8 mouse cellular contexts compared by ENCODE assay signal in genomic region chr11:90686287-90687025, GRCm38 (mm10). TPM values are rescaled to one million over a fixed set of nuclear protein-coding genes. Genes with fewer than 3 reads are reported as not detected.
DNase-seq lines count a peak whose midpoint lies in the region; ATAC-seq lines count a peak whose summit lies in the region.

No protein-coding gene starts in this region.

- peak overlapping the region; percentile 76 for H3K4me3 ChIP-seq in kidney, embryonic 16.5 days (ENCODE audit: low read length)
- peak overlapping the region; percentile 77 for H3K4me3 ChIP-seq in midbrain, embryonic 10.5 days

- H3K4me1 ChIP-seq in kidney, embryonic 16.5 days (ENCODE audit: insufficient read depth, low read length): peaks cover 18% of the 10 kb centered on the region; the same call in 1 of the 2 replicates
- H3K4me1 ChIP-seq in midbrain, embryonic 10.5 days: peaks cover 28% of the 10 kb centered on the region

- H3K27me3 ChIP-seq in kidney, embryonic 16.5 days (ENCODE audit: insufficient read depth, low read length): no peaks in the 10 kb centered on the region
- H3K27me3 ChIP-seq in midbrain, embryonic 10.5 days (ENCODE audit: low read depth, poor library complexity, severe bottlenecking): peaks cover 18% of the 10 kb centered on the region

- no peaks in the 10 kb centered on the region for H3K9me3 ChIP-seq in kidney, embryonic 16.5 days (ENCODE audit: low read length)
- no peaks in the 10 kb centered on the region for H3K9me3 ChIP-seq in midbrain, embryonic 10.5 days (replicated peaks)

- DNase-seq in kidney, adult 11 months: peak; percentile 9
- no peak for DNase-seq in kidney, postnatal 14 days
- peak; percentile 27 for DNase-seq in midbrain, embryonic 10.5 days (ENCODE audit: low spot score)
- DNase-seq in retina, postnatal 1 day: no peak
- DNase-seq in natural killer cell, adult 2 months (ENCODE audit: low spot score in 2 of 2): no peak
- DNase-seq in ovary, postnatal 14 days (ENCODE audit: low spot score): no peak

- ATAC-seq in erythroblast, adult 5-6 weeks (replicated peaks; ENCODE audit: low FRiP score, poor library complexity, severe bottlenecking): peak; percentile 82
- peak; percentile 32 for ATAC-seq in kidney, embryonic 16.5 days (ENCODE audit: low FRiP score, low TSS enrichment)

- no peak overlapping the region for H3K27ac ChIP-seq in kidney, embryonic 16.5 days (ENCODE audit: low read length)
- H3K27ac ChIP-seq in midbrain, embryonic 10.5 days (replicated peaks): peak overlapping the region; percentile 84; the same call in 1 of the 2 replicates

- H3K9ac ChIP-seq in kidney, embryonic 16.5 days (replicated peaks; ENCODE audit: low read length): peak overlapping the region; percentile 76

- H3K4me2 ChIP-seq in kidney, embryonic 16.5 days (replicated peaks; ENCODE audit: low read depth, low read length): peak overlapping the region; percentile 93

- H3K36me3 ChIP-seq in kidney, embryonic 16.5 days (ENCODE audit: insufficient read depth, low read length): peaks cover 4% of the 10 kb centered on the region; the same call in 1 of the 2 replicates
- peaks cover 15% of the 10 kb centered on the region for H3K36me3 ChIP-seq in midbrain, embryonic 10.5 days

- WGBS in kidney, embryonic 16.5 days: 70% methylated on average over 13 of the region's 13 CpGs
- WGBS in midbrain, embryonic 10.5 days: 73% methylated on average over 13 of the region's 13 CpGs

RNA-seq across cellular contexts. Expression of gene Tom1l1, which starts 1.7 kb away (rescaled TPM):
- 45.1 and 50.1 TPM in 2 replicates for total RNA-seq in erythroblast, adult 5-6 weeks (2015; ENCODE audit: low replicate concordance)
- total RNA-seq in erythroblast, adult 5-6 weeks (2017; ENCODE audit: low replicate concordance): 99.1 and 124 TPM in 2 replicates
- 33.9 and 36.1 TPM in 2 replicates for polyA plus RNA-seq in kidney, embryonic 16.5 days (2015; fragmentation: Nextera tagmentation; extraction: Ambion mirVana)
- polyA plus RNA-seq in midbrain, embryonic 10.5 days (2016; fragmentation: Nextera tagmentation; extraction: Ambion mirVana): 17.7 and 20.8 TPM in 2 replicates

RNA-seq across cellular contexts. Expression of gene Cox11, which starts 48.5 kb away (rescaled TPM):
- 40.3 and 52.6 TPM in 2 replicates for total RNA-seq in erythroblast, adult 5-6 weeks (2015; ENCODE audit: low replicate concordance)
- 33.4 and 45.7 TPM in 2 replicates for total RNA-seq in erythroblast, adult 5-6 weeks (2017; ENCODE audit: low replicate concordance)
- 36.6 and 37.9 TPM in 2 replicates for polyA plus RNA-seq in kidney, embryonic 16.5 days (2015; fragmentation: Nextera tagmentation; extraction: Ambion mirVana)
- polyA plus RNA-seq in midbrain, embryonic 10.5 days (2016; fragmentation: Nextera tagmentation; extraction: Ambion mirVana): 31.0 and 34.7 TPM in 2 replicates

RNA-seq across cellular contexts. Expression of gene Stxbp4, which starts 48.6 kb away (rescaled TPM):
- total RNA-seq in erythroblast, adult 5-6 weeks (2015; ENCODE audit: low replicate concordance): 28.6 and 34.9 TPM in 2 replicates
- 29.7 and 41.9 TPM in 2 replicates for total RNA-seq in erythroblast, adult 5-6 weeks (2017; ENCODE audit: low replicate concordance)
- polyA plus RNA-seq in kidney, embryonic 16.5 days (2015; fragmentation: Nextera tagmentation; extraction: Ambion mirVana): 23.3 and 29.4 TPM in 2 replicates
- 36.4 and 37.6 TPM in 2 replicates for polyA plus RNA-seq in midbrain, embryonic 10.5 days (2016; fragmentation: Nextera tagmentation; extraction: Ambion mirVana)

Comparison
In these comparisons a context has a peak if more than half of its experiments do, and no peak if none do; other contexts are left out.
1. DNase-seq: peak in kidney, adult 11 months (single experiment) and midbrain, embryonic 10.5 days (single experiment); none in kidney, postnatal 14 days (single experiment), retina, postnatal 1 day (single experiment), natural killer cell, adult 2 months (0 of 2) and ovary, postnatal 14 days (single experiment).